Mouse (Mus musculus) midbrain, embryonic 16.5 days (tissue): ENCODE data around the gene Rhbdl1. TPM values are rescaled to one million over a fixed set of nuclear protein-coding genes. Genes with fewer than 3 reads are reported as not detected.
"Not testable (repeated sequence)": the region's sequence is repeated elsewhere in the genome, so short reads cannot be mapped to it uniquely, and the experiment has no call there.

Source experiments
- ATAC-seq: fragments of 200-750 bp; cut with Nextera tagmentation; 2 replicates; pipeline ENCODE4 v1.8.0; 2017; ENCODE audit warnings: moderate TSS enrichment
- H3K27ac ChIP-seq: fragments of 300-500 bp; sonication (generic); 2 replicates; pipeline ENCODE4 v1.5.1; 2014; ENCODE audit warnings: mild to moderate bottlenecking, low read length, mixed read lengths
- H3K27me3 ChIP-seq: fragments of 300-500 bp; sonication (generic); 2 replicates; pipeline ENCODE4 v1.6.1; 2014; ENCODE audit warnings: low read depth, low read length, mixed read lengths; ENCODE audit not compliant: control insufficient read depth, insufficient read depth
- H3K36me3 ChIP-seq: fragments of 300-500 bp; sonication (generic); 2 replicates; pipeline ENCODE4 v1.6.1; 2014; ENCODE audit warnings: mild to moderate bottlenecking, low read length, moderate library complexity, mixed read lengths; ENCODE audit not compliant: control insufficient read depth, insufficient read depth
- H3K4me1 ChIP-seq: fragments of 300-500 bp; sonication (generic); 2 replicates; pipeline ENCODE4 v1.6.1; 2014; ENCODE audit warnings: mild to moderate bottlenecking, low read length, mixed read lengths; ENCODE audit not compliant: control insufficient read depth, insufficient read depth
- H3K4me2 ChIP-seq: fragments of 300-500 bp; sonication (generic); 2 replicates; pipeline ENCODE4 v1.6.1; 2014; ENCODE audit warnings: mild to moderate bottlenecking, low read length, mixed read lengths
- H3K4me3 ChIP-seq: fragments of 300-500 bp; sonication (generic); 2 replicates; pipeline ENCODE4 v1.5.1; 2014; ENCODE audit warnings: low read depth, mild to moderate bottlenecking, low read length, moderate library complexity, mixed read lengths
- H3K9ac ChIP-seq: fragments of 300-500 bp; sonication (generic); 2 replicates; pipeline ENCODE4 v1.6.1; 2014; ENCODE audit warnings: low read depth, low read length, mixed read lengths
- H3K9me3 ChIP-seq: fragments of 300-500 bp; sonication (generic); replicated peaks from 2 replicates; pipeline ENCODE4 v1.6.1; 2014; ENCODE audit warnings: mild to moderate bottlenecking, low read length, mixed read lengths; ENCODE audit not compliant: control insufficient read depth, poor library complexity, severe bottlenecking
- WGBS: fragments of 180-500 bp; shearing (Covaris S2); extraction: QIAGEN DNeasy Blood & Tissue Kit; methylation state at CpG from one replicate; pipeline ENCODE4 v1.1.7; 2014; 5-methylcytosine and 5-hydroxymethylcytosine counted together
- polyA plus RNA-seq: library from polyadenylated mRNA; unstranded; fragments of >200 nt; fragmentation: Nextera tagmentation; extraction: Ambion mirVana; gene quantifications from 2 replicates; pipeline ENCODE4 v1.2.1, GENCODE M21; 2015

The Rhbdl1 gene
- polyA plus RNA-seq, 1 experiment from 2014 or later, result 66.1 TPM

GRCm38 (mm10) chr17:25809606-25810340, 27.3 kb downstream of the Rhbdl1 start:
- Histone ChIP-seq H3K4me2 (peak overlapping the region; percentile 100), H3K27me3 (no peaks in the 10 kb centered on the region), H3K4me1 (peaks cover 36% of the 10 kb centered on the region), H3K9me3 (no peaks in the 10 kb centered on the region), H3K36me3 (no peaks in the 10 kb centered on the region), H3K27ac (peak overlapping the region; percentile 99), H3K4me3 (peak overlapping the region; percentile 93), H3K9ac (peak overlapping the region; percentile 98)
- 2% methylated on average over 24 of the region's 25 CpGs for WGBS
- ATAC-seq, result peak; percentile 52

- under 1% methylated on average over 84 of the region's 100 CpGs for WGBS
- peak; percentile 85 for ATAC-seq
- H3K9ac ChIP-seq, result peak within 1 kb of the TSS; percentile 98
- H3K36me3 ChIP-seq, result no peaks in the 10 kb centered on the region
- H3K27ac ChIP-seq, result peak within 1 kb of the TSS; percentile 99
- peak within 1 kb of the TSS; percentile 93 for H3K4me3 ChIP-seq
- no peaks in the 10 kb centered on the region for H3K9me3 ChIP-seq
- H3K4me2 ChIP-seq, result peak within 1 kb of the TSS; percentile 100
- H3K27me3 ChIP-seq, result no peaks in the 10 kb centered on the region
- peaks cover 36% of the 10 kb centered on the region for H3K4me1 ChIP-seq
Observed at GRCm38 (mm10) chr17:25808789-25809605, 28.1 kb downstream of the Rhbdl1 start, which contains the start of gene Fbxl16. Gene Fbxl16 (plus strand): TSS chr17:25809085.

DNA sequence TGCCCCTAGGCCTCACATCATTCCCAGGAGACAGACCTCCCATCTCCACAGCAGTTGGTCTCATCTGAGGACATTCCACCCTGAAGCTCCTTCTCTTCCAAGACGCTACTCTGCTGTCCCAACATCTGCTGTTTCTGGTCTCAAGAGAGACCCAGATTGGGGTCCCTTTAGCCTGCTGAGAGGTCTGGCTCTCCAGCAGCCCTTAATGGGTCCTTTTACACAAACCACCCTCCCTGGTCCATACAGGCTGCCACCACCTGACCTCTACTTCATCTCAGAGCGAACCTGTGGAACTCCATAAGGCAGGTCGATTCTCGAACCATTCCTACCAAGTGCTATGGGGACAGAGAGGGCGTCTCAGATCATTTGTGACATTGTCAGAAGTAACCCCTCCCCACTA, 29.1 kb downstream of the Rhbdl1 start:
- Histone ChIP-seq H3K4me3 (peak overlapping the region; percentile 93), H3K27ac (peak overlapping the region; percentile 99), H3K4me2 (peak overlapping the region; percentile 100), H3K27me3 (no peaks in the 10 kb centered on the region), H3K4me1 (peaks cover 40% of the 10 kb centered on the region), H3K9ac (peak overlapping the region; percentile 98), H3K36me3 (no peaks in the 10 kb centered on the region), H3K9me3 (no peaks in the 10 kb centered on the region)
- 27% methylated on average over 5 of the region's 5 CpGs for WGBS
- ATAC-seq, result no peak

DNA sequence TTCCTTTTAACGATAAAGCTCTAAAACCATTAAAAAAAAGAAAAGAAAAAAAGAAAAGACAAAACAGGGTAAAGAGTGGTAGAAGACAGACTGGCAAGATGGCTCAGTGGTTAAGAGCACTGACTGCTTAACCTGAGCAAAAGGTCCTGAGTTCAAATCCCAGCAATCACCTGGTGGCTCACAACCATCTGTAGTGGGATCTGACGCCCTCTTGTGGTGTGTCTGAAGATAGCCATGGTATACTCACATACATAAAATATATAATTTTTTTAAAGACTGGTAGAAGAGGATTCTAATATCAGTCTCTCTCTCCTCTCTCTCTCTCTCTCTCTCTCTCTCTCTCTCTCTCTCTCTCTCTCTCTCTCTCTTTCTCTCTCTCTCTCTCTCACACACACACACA, 29.6 kb downstream of the Rhbdl1 start:
- not testable (repeated sequence) for H3K4me3 ChIP-seq, H3K9me3 ChIP-seq, H3K9ac ChIP-seq, H3K36me3 ChIP-seq, H3K27me3 ChIP-seq, ATAC-seq, H3K4me2 ChIP-seq, H3K27ac ChIP-seq
- 44% methylated on average over 2 of the region's 2 CpGs for WGBS
- H3K4me1 ChIP-seq, result peaks cover 40% of the 10 kb centered on the region

DNA sequence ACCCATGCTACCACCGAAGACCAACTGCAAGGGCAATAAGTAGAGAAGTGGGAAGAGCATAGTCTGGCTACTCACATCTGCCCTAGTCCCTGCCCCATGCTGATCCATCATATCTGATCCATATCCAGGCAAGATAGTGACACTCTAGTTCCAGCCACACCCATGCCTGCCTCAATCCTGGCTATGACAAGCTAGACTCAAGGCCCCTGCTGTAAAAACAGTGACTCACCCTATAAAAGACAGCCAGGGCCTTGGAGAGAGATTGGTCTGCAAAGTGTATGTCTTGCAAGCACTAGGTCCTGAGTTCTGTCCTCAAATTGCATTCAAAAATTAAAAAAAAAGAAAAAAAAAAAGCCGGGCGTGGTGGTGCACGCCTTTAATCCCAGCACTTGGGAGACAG, 30.6 kb downstream of the Rhbdl1 start:
- H3K9ac ChIP-seq, result no peak overlapping the region
- no peak overlapping the region for H3K4me2 ChIP-seq
- no peak for ATAC-seq
- no peak overlapping the region for H3K4me3 ChIP-seq
- H3K27me3 ChIP-seq, result no peaks in the 10 kb centered on the region
- no peaks in the 10 kb centered on the region for H3K9me3 ChIP-seq
- H3K4me1 ChIP-seq, result peaks cover 41% of the 10 kb centered on the region
- 89% methylated on average over 4 of the region's 4 CpGs for WGBS
- no peaks in the 10 kb centered on the region for H3K36me3 ChIP-seq
- no peak overlapping the region for H3K27ac ChIP-seq

DNA sequence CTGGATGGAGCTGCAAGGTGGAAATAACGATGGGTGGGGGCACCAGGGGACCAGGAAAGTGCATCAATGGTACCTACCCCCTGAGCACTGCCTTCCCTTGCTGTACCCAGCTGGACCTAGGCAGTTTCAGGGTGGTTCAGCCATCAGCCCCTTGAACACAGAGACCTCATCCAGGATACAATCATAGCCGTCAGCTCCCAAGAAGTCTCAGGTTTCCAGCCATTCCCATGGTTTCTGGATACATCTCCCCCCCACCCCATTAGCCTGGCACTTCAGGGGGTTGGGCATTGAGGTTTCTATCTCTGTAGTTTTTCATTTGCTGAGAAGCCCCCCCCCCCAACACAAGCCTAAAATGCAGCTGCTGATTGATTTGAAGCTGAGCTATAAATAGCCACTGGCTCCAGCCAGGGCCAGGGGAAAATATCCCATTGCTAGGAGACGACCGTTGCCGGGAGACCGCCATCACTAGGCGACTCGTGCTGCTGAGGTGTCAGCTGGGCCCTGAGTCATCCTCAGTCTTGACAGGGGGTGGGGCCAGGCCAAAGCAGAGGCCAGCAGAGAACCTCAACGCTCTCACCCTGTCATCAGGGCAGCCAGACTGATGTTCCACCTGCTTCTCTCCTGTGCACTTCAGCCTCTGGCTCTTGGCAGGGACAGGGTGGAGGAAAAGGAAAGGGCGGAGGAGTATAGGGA, 34.1 kb downstream of the Rhbdl1 start:
- H3K4me2 ChIP-seq, result peak overlapping the region; percentile 37
- no peaks in the 10 kb centered on the region for H3K27me3 ChIP-seq
- peak overlapping the region; percentile 43 for H3K9ac ChIP-seq
- H3K4me3 ChIP-seq, result no peak overlapping the region
- no peaks in the 10 kb centered on the region for H3K36me3 ChIP-seq
- peak overlapping the region; percentile 94 for H3K27ac ChIP-seq
- H3K9me3 ChIP-seq, result no peaks in the 10 kb centered on the region
- WGBS, result 4% methylated on average over 10 of the region's 10 CpGs
- H3K4me1 ChIP-seq, result peaks cover 25% of the 10 kb centered on the region
- peak; percentile 93 for ATAC-seq

DNA sequence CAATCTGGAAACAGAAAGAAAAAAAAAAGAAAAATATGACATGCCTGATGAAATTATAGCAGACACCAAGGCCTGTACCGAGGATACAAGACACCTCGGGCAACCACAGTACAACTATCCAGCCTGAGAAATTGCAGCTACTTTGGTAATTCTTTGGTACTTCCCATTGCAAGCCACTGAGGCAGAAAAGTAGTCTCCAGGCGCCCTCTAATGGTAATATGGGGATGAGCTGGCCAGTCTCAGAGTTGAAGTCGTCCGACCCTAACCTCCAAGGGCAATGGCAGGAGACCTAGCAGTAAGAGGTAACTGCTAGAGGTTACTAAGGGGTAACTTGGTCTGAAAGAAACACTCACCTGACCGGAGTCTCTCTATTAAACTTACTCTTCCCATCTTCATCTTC, 36.1 kb downstream of the Rhbdl1 start:
- peaks cover 38% of the 10 kb centered on the region for H3K4me1 ChIP-seq
- no peak for ATAC-seq
- H3K27me3 ChIP-seq, result peaks cover 6% of the 10 kb centered on the region
- no peak overlapping the region for H3K4me2 ChIP-seq
- H3K4me3 ChIP-seq, result no peak overlapping the region
- WGBS, result 8% methylated on average over 6 of the region's 6 CpGs
- H3K9me3 ChIP-seq, result no peaks in the 10 kb centered on the region
- H3K36me3 ChIP-seq, result no peaks in the 10 kb centered on the region
- H3K9ac ChIP-seq, result no peak overlapping the region
- no peak overlapping the region for H3K27ac ChIP-seq

- Histone ChIP-seq H3K4me3 (peak within 1 kb of the TSS; percentile 49), H3K27ac (peak within 1 kb of the TSS; percentile 3; the same call in 1 of the 2 replicates), H3K9me3 (no peaks in the 10 kb centered on the region), H3K36me3 (no peaks in the 10 kb centered on the region), H3K4me1 (peaks cover 29% of the 10 kb centered on the region), H3K9ac (peak within 1 kb of the TSS; percentile 51; the same call in 1 of the 2 replicates), H3K27me3 (peaks cover 6% of the 10 kb centered on the region), H3K4me2 (peak within 1 kb of the TSS; percentile 72)
- under 1% methylated on average over 35 of the region's 35 CpGs for WGBS
- peak; percentile 58 for ATAC-seq
Observed at GRCm38 (mm10) chr17:25796951-25797369, 40.1 kb downstream of the Rhbdl1 start, which contains the start of gene Metrn. Gene Metrn (minus strand): TSS chr17:25797136.
